Mouse (Mus musculus): ENCODE data around the gene Inca1.

Inca1 gene

DNA sequence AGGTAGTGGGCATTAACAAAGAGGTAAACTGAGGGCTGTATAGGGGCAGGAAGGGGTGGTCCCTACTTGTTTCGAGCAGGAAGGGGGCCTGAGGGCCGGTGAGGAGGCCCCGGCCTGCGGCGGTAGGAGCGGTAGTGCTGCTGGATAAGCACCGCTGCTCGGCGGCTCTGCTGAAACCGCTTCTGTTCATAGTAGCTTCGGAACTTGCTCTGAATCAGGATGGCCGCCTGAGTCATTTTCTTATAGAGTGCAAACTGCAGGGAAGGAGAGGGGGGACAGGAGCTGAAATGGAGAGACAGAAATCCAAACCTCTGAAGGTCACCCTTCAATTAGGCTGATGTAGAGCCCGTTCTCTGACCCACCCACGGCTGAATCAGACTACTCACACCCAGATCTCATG is 29.5 kb downstream of the Inca1 start:
- CTCF ChIA-PET, result interaction anchor here (0.7 to 0.9 kb wide), 2 partner anchors 15 to 20 kb away, joined by 3 read pairs; no protein-coding TSS in a partner anchor

DNA sequence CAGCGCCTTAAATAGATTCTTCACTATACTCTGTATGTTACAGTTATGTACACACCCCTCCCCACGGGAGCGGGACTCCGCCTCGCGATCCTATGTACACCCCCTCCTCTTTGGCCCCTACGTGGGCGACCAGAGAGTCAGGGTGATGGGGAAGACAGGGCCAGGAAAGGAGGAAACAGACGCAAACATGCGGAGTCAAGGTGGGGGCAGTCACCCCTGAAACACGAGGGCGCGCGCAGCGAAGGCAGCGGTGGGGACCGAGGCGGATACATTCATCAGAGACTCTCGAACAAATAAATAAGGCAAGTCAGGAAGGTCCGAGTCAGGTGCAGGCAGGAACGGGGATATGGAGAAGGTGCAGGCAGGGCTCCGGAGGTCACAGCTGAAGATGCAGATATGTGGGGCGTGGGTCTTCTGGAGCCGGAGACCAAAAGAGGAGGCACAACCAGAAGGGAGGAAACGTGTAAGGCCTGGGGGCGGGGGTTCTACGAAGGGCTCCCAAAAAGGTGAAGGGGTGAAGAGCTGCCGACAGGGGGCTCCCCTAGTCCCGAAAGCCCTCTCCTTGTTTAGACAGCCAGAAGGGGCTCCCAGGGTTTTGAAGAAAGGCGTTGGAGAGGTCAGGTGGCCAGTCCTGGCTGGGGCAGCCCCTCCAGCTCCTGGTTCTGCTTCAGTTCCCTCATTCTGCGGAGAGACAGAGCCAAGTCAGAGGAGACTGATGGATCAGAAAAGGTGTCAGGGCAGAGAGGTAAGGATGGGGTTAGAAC is 30.2 kb downstream of the Inca1 start:
- CTCF ChIA-PET, result interaction anchor here (0.7 kb wide), 1 partner anchor 14 kb away, joined by 3 read pairs; no protein-coding TSS in a partner anchor

DNA sequence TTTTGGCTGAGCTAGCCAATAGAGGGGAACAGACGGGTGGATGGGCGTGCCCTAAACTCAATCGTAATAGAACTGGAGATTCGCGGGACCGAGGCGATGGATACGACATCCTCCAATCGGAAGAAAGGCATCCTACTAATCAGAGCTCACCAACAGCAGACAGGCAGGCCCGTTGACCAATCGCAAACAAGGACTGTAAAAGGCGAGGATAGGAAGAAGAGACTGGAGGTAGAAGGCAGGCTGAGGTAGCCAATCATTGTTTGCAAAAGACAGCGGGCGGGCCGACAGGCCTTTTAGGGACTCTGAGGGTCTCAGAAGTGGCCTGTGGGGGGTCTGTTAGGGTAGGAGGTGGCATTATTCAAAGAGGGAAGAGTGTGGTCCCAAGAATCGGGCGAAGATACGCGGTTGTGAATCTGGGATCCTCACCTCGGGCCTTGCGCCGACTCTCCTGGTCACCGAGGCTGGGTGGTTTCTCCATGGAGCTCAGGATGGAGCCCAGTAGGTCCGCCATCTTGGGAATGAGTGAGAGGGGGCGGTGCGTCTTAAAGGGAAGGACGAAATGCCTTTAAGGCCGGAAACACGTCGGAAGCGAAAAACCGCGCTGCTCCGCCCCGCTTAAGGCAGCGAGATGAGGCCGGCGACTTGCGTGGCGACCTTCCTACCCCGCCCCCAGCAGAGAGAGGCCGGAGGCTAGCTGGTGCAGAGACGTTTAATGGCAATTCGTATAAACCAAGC is 31.0 kb downstream of the Inca1 start, which contains the start of gene Spag7:
Gene Spag7, minus strand, starts transcription at position 646 of the 735 bp plus-strand sequence.
- CTCF ChIA-PET, result interaction anchor here (1.2 kb wide), 1 partner anchor 13 kb away, joined by 3 read pairs; no protein-coding TSS in a partner anchor

DNA sequence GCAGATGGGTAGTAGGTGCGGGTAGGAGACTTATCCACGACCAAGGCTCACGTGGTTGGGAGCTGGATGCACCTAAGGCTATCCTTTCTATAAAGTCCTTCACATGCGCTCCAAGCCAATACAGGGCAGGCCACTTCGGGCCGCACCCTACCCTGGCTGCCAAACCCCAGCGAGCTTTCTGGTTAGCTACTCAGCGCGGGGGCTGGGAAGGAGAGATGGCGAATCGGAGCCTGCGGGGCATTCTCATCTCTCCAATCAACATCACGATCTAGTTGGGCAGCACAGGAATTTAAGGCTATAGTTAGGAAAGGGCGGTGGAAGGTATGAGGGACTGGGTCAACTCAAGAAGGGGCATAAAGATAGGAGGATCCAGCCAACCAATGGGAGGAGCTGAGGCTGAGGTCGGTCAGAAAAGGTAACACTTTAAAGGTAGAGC is 31.6 kb downstream of the Inca1 start:
- CTCF ChIA-PET, result interaction anchor here (1.2 kb wide), 1 partner anchor 13 kb away, joined by 3 read pairs; no protein-coding TSS in a partner anchor

DNA sequence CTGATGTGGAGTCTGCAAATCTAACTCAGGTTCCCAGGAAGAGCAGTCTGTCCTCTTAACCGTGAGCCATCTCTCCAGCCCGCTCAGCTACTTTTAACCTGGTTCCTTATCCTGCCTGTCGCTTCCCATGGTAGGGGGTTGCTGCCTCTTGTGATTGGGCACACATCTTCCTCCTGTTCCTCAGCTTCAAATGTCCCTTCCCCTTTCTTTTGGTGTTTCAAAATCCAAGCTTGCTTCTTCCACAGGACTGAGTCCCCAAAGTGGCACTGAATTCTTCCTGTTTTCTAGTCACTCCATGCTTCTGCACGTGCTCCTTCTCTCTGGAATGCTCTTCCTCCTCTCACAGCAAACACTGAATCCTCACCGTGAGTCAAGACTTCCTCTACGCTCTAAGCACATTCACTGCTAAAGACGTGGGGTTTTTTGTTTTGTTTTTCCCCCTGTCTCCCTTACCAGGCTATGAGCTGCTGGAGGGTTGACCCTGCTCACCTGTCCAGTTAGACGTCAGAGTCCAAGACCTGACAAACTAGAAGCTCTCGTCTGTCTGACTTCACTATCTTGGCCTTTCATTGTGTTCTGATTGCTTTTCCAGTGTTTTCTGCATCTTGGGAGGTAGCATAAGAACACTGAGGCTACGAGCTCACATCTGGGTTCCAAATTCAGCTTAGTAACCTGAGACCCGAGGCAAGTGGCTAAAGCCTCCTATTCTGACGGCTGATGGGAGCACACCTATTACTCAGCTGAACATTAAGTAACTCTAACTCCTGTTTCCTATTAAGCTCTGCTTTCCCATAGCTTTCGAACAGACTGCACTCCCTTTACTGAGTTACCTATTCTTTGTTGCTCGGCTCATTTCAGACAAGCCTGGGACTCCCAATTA is 32.4 kb downstream of the Inca1 start:
- CTCF ChIA-PET, result interaction anchor here (0.9 to 1.2 kb wide), 2 partner anchors 12 to 32 kb away, joined by 3 read pairs; partner anchors contain the start of gene Inca1

DNA sequence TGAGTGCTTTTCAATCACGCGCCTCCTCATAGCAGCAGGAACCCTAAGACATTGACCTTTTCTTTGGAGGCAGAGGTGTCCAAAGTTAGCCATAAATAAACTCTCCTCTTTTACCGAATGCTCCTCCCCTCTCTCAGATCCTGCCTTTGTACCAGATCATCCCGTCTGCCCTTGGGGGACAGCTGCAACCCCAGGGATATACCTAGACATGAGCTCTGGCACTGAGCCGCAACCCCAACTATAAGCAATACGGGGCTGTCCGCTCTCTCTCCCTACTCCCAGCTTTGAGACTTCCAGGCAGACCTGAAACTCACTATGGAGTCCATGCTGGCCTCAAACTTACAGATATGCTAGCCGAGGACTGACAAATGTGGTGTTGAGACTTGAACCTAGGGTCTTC is 33.3 kb downstream of the Inca1 start:
- CTCF ChIA-PET, result interaction anchor here (0.9 kb wide), 1 partner anchor 33 kb away, joined by 3 read pairs; the partner anchor contains the start of gene Inca1

DNA sequence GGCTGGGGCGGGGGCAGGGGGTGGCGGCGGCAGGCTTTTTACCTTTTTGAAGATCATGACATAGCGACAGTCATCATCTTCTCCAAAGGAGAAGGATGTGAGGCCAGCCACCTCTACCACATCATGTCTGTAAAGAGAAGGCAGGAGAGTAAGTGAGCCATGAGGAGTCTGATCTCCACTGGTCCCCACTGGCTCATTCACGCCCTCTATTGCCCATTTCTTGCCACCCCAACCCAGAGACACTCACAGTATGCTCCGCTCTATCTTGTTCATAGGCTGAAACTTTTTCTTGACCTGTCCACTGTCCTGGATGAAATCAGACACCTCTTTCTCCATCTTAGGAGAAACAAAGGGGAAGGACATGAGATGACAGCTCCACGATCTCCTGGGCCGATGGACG is 35.2 kb downstream of the Inca1 start:
- CTCF ChIA-PET, result interaction anchor here (0.7 kb wide), 1 partner anchor 12 kb away, joined by 3 read pairs; no protein-coding TSS in a partner anchor

DNA sequence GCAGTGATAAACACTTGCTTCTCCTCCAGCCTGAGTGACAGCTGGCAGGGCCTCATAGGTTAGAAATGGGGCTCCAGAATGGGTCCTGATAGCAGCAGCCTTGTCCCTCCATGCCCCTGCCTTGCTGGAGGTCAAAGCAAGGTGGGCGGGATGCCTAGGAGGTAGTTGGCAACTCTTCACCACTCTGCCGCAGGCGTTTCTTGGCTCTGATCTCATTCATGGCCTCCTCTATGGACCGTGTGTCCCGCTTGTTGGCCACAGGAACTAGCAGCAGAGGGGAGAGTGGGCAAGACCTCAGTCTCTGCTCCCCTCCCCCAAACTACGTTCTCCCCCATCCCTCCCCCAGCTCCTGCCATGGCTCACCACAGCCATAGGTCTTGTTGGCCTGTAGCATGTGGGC is 36.0 kb downstream of the Inca1 start:
- CTCF ChIA-PET, result interaction anchor here (0.7 kb wide), 1 partner anchor 13 kb away, joined by 3 read pairs; no protein-coding TSS in a partner anchor

DNA sequence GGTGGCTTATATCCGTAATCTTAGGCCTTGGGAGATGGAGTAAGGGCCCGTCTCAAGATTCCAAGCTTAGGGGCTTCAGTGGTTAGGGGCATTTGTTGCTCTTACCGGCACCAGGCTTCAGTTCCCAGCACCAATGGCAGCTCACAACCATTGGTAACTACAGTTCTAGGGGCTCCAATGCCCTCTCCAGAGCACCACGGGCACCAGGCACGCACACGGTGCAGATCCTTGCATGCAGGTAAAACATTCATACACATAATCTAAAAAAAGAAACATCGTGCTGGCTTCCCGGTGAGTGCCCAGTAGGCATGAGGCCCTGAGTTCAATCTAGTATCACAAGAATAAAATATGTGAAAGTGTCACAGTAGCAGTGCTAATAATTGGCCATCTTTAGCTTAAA is 36.9 kb downstream of the Inca1 start:
- CTCF ChIA-PET, result interaction anchor here (0.6 kb wide), 1 partner anchor 1244 kb away, joined by 4 read pairs; no protein-coding TSS in a partner anchor

DNA sequence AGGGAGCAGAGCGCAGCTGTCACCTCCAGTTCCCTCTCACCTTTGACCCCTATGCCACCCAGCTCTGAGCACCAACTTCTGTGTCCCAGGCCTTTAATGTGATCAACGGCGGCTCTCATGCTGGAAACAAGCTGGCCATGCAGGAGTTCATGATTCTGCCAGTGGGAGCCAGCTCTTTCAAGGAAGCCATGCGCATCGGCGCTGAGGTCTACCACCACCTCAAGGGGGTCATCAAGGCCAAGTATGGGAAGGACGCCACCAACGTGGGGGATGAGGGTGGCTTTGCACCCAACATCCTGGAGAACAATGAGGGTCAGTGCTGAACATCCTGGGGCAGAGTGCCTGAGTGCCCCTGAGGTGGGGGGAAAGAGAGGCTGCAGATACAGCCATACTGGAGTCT is 39.4 kb downstream of the Inca1 start:
- CTCF ChIA-PET, result no interaction called here

DNA sequence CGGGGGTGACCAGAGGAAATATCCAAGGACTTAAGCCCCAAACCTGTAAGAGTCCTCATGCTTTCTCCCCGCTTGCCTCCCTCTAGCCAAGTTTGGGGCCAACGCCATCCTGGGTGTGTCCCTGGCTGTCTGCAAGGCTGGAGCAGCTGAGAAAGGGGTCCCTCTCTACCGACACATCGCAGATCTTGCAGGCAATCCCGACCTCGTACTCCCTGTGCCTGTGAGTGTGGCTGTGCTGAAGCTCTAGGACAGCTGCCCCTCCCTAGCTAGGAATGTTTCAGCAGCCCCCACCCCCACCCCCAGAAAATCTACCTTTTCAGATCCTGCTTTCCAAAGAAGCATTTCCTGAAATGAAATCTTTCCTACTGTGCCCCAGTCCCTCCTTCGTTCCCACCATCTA is 41.0 kb downstream of the Inca1 start:
- CTCF ChIA-PET, result no interaction called here

DNA sequence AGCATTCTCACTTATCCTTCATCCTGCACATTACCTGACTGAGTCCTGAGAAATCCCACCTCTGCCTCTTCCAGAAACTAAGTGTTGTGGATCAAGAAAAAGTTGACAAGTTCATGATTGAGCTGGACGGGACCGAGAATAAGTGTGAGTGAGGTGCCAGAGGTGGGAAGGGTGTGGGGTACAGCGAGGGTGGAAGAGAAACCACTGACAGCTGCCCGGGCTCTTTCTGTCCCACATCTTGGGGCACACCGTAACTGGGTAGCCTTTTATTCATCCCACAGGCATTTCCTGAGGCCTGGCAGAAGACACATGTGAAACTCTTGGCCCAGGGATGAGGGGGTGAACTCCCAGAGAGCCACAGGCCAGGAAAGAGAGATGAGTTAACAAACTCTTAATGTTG is 41.4 kb downstream of the Inca1 start:
- CTCF ChIA-PET, result no interaction called here

DNA sequence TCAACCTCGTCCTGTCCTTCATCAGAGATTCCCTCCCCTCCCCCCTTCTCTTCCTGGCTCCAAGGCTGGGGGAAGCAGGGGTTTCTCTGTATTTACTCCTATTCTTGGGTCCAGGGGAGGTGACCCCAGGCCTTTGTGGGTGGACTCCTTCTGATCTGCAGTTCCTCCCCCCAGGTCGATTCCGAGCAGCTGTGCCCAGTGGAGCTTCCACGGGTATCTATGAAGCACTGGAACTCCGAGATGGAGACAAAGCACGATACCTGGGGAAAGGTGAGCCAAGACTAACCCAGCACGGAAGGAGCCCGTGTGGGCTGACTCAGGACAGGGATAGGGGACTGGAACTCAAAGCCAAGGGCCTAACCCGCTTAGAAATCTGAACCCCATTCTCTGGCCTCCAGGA is 42.0 kb downstream of the Inca1 start:
- CTCF ChIA-PET, result no interaction called here

DNA sequence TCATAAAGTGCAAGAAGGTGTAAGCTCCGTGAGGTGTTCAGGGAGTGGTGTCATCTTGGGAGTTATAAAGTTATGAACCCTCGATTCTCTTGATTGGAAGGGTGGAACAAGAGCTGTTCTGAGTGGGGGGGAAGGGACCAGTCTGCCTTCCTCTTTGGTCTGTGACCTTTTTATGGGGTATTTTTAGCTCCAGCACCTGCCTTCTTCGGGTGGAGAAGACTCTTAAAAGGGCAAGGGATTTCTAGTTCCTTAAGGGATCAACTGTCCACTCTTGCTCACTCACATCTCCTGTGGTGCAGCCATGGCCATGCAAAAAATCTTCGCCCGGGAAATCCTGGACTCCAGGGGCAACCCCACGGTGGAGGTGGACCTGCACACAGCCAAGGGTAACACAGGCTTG is 42.4 kb downstream of the Inca1 start:
- CTCF ChIA-PET, result no interaction called here

DNA sequence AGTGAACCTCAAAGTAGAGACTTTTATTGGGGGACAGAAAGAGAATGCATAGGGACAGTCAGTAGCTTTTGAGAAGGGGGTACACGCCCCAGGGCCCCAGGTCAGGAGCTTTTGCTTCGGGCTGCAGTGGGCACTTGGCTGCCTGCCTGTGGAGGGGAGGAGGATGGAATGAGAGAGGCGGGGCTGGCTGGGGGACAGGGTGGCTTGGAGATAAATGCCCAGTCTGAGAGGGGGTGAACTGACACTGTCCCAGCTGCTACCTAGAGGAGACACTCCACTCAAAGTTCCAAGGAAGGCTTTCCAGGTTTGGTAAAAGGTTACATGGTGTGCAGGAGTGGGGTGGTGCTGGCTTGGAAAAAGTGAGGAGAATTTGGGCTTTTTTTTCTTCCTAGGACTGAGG is 43.0 kb downstream of the Inca1 start, which contains the start of gene Eno3:
Gene Eno3, plus strand, starts transcription at position 239 of the 400 bp plus-strand sequence.
- CTCF ChIA-PET, result no interaction called here

DNA sequence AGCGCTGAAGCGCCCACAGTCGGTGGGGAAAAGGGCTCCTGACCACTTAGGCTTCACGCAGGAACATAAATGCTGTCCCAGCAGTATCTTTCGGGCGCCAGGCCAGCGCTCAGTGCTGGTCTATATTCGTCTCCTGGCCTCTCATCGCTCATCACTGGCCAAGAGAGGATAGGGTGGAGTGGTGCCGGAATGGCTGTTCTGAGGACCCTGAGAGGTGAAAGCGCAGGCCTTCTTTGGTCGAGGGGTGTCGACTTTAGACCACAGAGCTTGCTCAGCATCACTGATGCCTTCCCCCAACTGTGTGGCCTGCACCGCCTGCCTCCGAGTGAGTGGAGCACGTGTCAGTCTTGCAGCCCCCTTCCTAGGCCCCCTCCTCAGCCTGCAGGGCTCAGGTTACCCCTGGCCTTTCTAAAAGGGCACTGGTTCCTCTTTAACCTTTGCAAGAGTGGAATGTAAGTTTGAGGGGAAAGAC is 43.5 kb downstream of the Inca1 start:
- CTCF ChIA-PET, result no interaction called here

DNA sequence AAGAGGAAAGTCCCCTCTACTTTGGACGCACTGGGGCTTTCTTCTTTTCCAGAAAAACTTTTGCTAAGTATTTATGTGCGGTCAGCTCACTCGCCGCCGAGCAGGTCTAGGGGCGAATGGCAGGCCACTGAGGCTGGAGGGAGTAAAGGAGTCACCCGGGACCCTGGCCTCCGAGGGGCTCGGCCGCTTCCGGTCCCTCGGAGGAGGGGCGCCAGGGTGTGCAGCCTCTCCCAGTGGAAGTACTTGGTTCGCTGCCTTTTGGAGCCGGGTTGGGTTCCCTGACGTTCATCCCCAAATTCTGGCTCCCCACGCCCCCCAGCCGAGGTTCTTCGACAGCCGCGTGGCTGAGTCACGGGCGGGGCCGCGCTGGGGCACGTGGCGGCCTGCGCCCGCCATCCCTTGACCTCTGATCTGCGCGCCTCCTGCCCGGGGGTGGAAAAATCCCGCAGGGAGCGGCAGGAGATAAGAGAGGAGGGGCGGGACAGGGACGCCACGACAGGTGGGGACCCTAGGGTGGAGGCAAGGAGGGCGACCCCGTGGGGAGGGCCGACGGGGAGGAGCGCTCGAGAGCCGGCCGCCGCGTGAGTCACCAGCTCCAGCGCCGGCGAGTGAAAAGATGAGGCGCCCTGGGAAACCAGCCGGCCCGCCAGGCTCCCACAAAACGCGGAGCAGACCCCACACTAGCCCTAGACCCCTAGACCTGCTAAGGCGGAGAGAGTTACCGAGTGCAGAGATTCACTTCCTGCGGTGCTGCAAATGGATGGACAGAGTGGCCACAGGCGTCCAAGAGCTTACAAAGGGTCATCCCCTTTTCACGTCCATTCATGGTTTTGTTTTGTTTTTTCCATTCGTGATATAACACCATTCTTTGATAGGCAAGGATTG is 44.1 kb downstream of the Inca1 start:
- CTCF ChIA-PET, result interaction anchor here (1.0 kb wide), 2 partner anchors 12 to 14 kb away, joined by 3 read pairs; no protein-coding TSS in a partner anchor

DNA sequence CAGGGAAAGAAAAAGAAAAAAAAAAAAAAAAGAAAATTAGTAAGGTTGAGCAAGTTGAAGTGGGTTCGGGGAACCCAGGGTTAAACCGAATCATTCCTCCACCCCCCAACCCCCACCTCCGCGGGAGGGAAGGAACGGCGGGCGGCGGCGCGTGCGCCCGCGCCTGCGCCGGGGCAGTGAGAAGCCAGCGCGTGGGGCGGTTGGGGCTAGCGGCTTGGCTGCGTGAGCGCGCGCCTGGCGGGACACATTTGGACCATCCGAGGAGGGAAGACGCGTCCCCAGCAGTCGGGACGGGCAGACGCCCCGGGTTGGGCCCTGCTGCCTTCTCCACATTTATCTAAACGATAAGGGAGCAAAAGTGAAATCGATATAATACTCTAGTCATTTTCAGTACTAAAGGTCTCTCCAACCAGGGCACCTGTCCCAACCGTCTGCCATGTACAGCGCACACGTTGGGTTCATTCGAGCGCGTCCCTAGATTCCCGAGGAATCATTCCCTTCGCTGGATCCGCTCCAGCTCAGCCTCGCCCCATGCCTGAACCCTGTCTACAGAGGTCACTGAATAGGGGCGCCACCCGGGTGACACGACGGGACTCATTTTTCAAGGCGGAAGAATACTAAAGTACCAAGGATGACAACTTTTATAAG is 44.9 kb downstream of the Inca1 start:
- CTCF ChIA-PET, result interaction anchor here (1.0 kb wide), 2 partner anchors 13 to 15 kb away, joined by 3 read pairs; no protein-coding TSS in a partner anchor

DNA sequence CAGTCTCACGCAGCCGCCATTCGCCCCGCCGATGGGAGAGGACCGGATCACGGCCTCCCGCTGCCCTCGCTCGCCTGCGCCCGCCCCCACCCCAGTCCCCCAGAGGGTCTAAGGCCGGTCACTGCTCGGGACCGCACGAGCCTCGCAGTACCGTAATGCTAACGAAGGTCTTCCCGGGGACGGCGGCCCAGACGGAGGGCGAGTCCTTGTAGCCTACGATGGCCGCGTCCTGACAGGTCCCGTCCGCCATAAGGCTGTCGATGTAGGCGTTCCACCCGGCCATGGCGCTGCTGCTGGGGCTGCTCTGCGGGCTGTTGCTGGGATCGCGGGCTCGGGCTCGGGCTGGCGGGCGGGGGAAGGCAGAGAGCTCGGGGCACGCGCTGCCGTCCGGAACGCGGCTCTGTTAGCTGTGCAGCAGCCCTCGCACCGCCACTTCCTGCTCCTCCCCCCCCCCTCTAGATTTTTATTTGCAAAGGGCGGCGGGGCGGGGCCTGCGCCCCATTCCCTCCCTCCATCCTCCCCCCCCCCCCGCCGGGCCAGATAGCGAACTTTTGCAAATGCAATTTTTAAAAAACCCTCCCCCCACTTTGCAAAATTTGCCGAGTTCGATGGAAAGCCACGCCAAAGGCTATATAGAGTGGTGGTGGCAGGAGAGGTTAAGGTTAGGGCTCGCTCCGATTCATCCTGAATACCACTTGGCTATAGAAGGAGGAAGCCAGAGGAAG is 45.6 kb downstream of the Inca1 start, which contains the start of gene Pfn1:
Gene Pfn1, minus strand, starts transcription at position 447 of the 725 bp plus-strand sequence.
- CTCF ChIA-PET, result interaction anchor here (0.7 to 1.0 kb wide), 2 partner anchors 126 to 161 kb away, joined by 3 read pairs; no protein-coding TSS in a partner anchor
